Mouse (Mus musculus): ENCODE results near the gene Tmem127.
"Not testable (repeated sequence)": the region's sequence is repeated elsewhere in the genome, so short reads cannot be mapped to it uniquely, and the experiment has no call there.

Tmem127 gene

DNA sequence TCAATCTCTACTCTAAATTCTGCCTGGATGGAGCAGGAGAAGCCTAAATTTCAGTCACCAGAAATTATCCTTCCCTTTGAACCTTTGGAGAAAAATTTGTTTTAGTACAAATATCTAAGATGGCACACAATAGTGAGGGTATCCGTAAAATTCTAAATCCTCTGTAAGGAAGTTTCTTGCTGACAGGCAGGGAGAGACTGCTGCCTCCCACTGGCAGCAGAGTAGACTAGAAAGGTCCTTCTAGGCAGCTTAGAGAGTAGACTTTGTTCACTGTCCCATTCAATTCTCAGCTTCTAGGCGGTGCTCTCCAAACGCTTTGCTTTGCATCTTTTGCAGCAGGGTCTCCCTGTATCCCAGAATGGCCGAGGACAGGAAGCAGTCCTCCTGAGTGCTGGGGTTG lies 20.1 kb downstream of the Tmem127 start:
- no peak for DNase-seq (ENCODE audit: extremely low spot score, low spot score)

DNA sequence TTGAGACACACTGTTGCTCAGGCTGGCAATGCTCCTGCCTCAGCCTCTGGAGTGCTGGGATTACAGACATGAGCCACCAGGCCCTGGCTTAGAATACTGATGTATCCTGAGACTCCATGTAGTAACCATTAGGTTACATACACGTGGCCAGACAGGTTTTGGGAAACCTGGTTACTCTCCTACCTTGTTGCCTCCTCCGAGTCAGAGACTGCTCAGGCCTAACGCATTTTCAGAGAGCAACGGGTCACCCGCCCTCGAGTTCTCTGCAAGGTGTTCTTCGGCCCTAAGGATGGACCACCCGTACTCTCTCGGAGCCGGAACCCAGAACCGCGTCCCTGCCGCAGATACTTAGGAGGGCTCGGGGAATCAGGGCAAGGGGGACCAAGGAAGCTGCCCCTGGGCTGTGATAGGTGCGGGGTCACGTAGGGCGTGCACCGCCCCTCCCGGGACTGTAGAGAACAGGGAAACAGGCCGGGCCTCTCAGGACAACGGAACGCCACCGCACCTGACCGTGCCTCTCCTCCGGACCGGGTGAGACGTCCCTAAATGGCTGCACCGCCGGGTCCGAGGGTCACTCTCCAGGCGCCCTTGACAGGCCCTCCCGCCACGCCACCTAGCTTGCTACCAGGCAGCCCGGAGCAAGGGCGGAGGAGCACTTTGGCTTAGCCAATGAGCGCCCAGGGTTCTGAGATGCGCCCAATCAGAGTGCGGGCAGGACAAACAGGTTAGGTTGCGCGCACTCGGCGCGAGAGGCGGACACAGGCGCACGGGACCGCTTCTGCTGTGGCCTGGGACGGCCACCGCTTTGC lies 22.0 kb downstream of the Tmem127 start, which contains the start of gene Stard7:
Stard7 (plus strand) TSS at position 728 of the 809 bp plus-strand sequence.
- DNase-seq (ENCODE audit: extremely low spot score, low spot score), result peak; percentile 91

DNA sequence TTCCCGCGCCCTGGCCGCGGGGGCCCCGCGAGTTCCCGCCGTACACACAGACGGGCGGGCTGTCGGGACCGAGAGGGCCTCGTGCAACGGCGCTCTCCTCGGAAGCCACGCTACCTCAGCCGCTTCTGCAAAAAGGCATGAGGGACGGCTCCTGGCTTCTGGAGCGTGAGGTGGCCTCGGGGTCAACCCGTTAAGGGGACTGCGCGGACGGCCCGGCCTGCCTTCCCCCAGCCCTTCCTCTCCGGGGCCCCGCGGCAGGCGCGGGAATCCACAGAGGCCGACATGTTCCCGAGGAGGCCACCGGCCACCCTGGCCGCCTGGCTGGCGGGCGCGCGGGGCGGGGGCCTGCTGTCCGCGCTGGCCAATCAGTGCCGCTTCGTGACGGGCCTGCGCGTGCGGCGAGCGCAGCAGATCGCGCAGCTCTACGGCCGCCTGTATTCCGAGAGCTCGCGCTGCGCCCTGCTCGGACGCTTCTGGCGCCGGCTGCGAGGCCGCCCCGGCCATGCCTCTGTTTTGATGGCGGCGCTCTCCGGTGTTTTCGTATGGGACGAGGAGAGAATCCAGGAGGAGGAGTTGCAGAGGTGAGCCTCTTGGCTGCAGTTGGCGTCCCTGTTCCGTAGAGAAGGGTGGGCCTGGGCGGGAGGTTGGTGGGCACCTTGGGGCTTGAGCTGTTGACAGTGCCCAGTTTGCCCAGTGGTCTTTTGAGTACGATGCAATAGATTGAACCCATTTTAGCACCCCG lies 22.8 kb downstream of the Tmem127 start:
- DNase-seq (ENCODE audit: extremely low spot score, low spot score), result peak; percentile 87

DNA sequence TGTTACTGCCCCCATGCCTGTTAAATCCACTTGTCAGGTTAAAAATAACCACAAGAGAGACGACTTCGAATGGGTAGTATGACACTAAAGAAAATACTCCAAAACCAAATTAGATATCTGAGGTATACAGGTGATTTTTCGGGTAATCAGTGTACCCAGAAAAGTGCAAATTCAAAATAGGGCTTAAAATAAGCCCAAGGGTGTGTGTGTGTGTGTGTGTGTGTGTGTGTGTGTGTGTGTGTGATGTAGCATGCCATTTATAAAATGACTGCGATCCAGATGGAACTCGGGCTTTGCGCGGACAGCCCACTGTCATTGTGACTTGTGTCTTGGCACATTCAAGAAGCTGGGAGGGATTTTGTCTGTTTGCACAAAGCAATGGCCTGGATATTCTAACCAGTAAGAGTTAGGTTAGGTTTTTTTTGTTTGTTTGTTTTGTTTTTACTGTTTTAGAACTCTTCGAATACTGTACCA lies 23.4 kb downstream of the Tmem127 start:
- DNase-seq (ENCODE audit: extremely low spot score, low spot score), result no peak

DNA sequence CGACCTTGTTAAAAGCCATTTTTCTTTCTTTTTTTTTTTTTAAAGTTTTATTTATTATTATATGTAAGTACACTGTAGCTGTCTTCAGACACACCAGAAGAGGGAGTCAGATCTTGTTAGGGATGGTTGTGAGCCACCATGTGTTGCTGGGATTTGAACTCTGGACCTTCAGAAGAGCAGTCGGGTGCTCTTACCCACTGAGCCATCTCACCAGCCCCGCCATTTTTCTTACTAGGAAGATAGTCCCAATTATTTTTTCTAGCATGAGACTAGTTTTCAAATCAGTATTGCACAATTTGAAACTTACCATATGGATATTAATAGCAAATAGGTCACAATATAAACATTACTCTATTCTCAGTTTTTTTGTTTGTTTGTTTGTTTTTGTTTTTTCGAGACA lies 24.3 kb downstream of the Tmem127 start:
- not testable (repeated sequence) for DNase-seq (ENCODE audit: extremely low spot score, low spot score)

DNA sequence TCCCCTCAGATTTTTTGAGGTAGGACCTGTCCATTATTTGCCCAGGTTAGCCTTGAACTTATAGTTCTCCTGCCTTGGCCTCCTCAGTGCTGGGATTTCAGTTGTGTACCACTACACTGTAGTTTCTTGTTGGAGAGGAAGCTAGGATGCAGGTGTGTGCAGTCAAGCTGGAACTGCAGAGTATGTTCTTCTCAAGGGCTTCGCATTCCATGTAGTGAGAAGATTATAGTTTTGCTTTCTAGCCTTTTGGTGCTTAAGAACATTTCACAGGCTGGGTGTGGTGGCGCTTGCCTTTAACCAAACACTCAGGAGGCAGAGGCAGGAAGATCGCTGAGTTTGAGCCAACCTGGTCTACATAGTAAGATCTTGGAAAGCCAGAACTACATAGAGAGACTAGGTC lies 25.1 kb downstream of the Tmem127 start:
- no peak for DNase-seq (ENCODE audit: extremely low spot score, low spot score)

DNA sequence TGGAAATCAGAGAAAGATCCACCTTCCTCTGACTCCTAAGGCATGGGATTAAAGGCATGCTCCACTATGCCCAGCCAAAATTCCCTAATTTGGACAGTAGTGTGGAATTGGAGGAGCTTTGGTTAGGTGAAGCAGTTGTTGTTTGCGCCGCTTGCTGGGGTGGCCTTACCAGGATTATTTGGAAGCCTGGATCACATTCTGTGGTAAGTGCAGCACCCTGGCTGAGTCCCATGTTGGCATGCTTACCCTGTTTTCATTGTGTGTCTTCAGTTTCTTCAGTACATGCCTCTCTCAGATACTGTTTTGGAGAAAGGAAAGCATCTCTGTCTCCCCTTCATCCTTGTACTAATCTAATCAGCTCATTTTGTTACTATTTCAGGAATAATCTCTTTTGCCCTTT lies 26.9 kb downstream of the Tmem127 start:
- DNase-seq (ENCODE audit: extremely low spot score, low spot score), result no peak

DNA sequence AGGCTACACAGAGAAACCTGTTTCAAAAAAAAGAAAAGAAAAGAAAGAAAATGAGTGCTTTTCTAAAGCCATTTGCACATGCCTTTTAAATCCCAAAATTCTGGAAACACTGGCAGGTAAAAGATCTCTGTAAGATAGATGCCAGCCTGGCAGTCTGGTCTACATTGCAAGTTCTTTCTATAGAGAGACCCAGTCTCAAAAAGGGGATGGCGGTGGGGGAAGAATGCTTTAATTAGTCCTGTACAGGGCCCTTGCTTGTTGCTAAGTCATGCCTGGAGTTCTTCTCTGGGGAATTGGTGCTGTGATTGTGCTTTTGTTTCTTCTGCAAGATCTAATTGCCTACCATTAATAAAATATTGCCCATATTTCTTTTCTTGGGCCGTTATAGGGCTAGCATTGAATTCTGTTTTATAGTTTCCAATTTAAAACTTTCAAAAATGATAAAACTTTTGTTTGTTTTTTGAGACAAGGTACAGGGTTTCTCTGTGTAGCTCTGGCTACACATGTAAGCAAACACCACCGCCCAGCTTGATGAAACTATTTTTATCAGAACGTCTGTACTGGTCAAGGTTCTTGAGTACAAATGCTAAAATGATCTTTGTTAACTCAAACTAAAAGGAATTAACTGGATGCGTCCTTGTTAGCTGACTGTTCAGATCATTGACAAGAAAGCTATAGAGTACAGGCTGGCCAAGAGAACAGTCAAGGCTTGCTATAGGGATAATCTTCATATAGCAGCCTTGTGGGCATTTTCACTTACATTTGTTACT lies 28.0 kb downstream of the Tmem127 start:
- no peak for DNase-seq (ENCODE audit: extremely low spot score, low spot score)

DNA sequence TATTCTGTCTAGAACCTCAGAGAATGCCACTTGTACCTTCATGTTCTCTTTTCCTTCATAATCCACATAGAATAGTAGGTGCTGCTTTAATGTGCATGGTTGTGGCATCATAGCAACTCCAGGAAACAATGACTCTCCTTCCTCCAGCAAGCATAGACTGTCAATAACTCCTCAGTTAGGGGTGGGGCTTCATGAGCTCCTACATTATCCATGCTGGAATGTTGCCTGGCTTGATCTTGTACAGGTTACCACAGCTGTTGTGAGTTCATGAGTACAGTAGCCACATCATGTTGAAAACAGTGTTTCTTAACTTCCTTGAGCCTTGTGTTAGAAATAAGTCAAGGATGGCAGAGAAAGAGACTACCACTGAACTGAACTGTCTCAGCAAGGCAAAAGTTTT lies 30.5 kb downstream of the Tmem127 start:
- DNase-seq (ENCODE audit: extremely low spot score, low spot score), result no peak

DNA sequence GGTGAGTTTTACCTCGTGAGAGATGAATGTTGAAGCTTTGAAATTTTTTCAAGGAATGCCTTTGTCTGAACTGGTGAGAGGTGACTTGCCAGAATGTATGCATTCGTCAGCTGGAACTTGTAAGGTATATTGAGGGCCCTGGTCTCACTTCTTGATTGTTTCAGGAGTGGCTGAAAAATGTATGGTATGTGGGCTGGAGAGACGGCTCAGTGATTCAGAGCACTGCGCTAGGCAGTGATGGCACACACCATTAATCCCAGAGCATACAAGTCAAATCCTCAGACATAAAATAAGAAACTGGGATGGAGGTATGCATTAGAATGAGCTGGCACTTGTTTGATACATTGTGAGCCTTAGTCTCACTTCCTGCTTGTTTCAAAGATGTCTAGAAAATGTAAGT lies 44.5 kb downstream of the Tmem127 start:
- no peak for DNase-seq (ENCODE audit: extremely low spot score, low spot score)

DNA sequence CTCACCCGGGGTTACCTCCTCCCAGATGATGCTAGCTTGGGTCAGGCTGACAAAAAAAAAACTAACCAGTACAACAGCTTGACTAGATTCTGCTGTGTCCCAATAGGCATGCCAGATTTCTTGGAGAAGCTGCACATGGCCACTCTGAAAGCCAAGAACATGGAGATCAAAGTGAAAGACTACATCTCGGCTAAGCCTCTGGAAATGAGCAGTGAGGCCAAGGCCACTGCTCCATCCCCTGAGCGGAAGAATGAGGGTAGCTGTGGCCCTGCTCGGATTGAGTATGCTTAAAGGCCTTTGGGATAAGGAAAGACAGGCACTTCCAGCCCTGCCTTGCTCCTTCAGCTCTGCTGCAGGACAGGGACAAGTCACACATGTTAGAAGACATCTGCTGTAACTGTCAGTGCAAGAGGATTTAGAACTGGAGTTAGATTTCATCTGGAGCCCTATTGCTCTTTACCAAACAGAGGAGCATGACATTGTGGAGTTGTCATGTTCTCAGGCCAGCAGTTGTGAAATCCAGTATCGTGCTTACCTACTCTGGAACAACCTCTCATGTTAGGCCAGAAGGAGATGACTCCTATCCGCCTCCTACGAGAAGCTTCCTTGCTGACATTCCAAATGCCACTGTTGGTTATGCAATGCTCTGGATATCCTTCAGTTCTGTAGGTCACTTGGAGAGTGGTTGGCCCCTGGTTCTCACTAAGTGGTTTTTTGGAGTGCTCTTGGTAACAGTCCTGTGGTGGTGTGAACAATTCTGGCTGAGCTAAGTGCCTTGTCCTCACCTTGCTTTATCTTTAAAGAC lies 49.5 kb downstream of the Tmem127 start:
- no peak for DNase-seq (ENCODE audit: extremely low spot score, low spot score)

DNA sequence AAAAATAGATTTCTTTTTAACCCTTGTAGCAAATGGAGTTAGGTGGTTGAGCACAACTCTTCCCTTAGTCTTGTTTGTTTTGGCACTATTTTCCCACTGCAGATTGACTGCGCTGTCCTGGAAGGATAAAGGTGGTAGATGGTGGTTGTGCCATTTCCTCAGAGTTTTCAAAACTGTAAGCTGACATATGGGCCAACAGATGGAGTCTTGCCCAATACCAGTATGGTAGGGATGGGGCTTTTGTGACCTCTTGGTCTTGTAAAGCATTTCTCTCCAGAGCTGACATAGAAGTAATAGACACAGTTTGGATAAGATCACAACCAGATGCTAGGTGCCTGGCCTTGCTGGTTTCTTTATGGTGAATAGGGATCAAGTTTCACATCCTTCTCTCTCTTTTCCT lies 50.3 kb downstream of the Tmem127 start:
- DNase-seq (ENCODE audit: extremely low spot score, low spot score), result no peak

DNA sequence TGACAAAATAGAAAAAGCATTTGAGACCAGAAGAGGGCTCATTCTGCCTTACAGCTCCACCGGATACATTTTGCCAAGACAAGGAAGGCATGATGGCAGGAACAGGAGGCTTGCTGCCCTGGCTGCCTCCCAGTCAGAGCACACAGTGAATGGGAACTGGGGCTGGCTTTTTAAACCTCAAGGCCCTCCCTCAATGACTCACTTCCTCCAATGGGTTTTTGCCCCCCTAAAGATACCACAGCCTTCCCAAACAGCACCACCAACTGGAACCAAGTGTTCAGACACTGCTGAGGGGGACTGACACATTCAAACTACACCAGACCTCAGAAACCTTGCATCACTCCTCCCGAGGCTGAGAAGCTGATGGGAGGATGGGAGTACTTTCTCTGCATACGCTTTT lies 53.0 kb downstream of the Tmem127 start:
- no peak for DNase-seq (ENCODE audit: extremely low spot score, low spot score)

DNA sequence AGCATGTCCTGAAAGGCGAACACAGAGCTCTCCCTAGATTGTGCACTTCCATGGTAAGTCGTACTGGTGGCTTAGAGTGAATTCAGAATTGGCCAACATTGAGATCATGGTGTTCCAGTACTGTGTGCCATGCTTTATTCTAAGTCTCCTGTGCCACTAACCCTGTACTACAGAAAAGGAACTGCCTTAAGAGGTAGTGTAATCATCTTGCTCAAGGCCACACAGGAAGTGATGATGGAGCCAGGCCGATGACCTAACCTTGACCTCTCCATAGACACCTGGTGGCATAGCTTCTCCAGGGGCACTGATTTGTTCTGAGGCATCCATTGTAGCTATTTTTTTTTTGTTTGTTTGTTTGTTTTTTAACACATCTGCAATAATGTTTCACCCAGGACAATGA lies 54.2 kb downstream of the Tmem127 start:
- no peak for DNase-seq (ENCODE audit: extremely low spot score, low spot score)

DNA sequence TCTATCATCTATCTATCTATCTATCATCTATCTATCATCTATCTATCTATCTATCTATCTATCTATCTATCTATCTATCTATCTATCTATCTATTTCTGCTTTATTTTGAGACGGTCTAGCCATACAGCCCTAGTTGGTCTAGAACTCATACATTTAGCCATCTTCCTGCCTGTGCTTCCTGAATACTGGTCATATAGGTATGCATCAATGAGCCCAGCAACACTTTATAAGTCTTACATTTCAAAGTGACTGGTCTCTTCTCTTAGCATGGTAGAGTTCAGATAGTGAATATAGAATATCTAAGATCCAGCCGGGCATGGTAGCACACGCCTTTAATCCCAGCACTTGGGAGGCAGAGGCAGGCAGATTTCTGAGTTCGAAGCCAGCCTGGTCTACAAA lies 56.5 kb downstream of the Tmem127 start:
- DNase-seq (ENCODE audit: extremely low spot score, low spot score), result not testable (repeated sequence)

DNA sequence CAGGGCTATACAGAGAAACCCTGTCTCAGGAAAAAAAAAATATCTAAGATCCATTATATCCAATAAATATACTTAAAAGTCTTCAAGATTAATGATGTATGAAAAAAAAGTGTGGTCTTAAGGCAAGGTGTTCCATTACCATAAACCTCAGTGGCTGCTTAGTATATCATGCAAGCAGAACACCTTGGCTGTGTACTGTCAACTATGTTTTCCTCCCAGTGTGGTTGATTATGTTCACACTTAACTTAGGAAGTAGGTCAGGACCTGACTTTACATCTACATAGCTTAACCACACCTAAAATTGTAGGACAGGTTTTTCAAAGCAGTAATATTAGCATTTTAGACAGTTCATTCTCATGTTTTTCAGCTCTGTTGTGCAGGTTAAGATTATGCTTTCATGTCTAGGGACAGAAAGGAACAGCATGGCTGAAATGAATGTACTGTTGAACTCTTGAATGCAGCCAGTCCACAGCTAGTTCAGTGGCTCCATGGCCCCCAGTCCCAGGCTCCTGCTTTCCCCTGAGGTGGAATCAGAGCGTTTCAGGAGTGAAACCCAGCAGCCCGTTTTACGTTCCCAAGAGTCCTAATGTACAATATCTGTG lies 57.0 kb downstream of the Tmem127 start:
- no peak for DNase-seq (ENCODE audit: extremely low spot score, low spot score)

DNA sequence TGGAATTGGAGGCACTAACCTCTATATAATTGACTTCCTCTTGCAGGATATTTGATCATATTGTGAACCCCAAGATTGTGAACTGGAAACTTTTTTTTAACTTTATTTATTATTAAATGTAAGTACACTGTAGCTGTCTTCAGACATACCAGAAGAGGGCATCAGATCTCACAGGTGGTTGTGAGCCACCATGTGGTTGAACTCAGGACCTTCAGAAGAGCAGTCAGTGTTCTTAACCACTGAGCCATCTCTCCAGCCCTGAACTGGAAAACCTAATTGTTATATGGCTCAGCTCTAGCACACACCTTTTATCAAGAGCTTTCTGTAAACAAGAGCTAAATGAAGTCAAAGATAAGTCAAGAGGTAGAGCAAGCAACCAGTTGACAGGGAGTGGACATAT lies 58.4 kb downstream of the Tmem127 start:
- no peak for DNase-seq (ENCODE audit: extremely low spot score, low spot score)

DNA sequence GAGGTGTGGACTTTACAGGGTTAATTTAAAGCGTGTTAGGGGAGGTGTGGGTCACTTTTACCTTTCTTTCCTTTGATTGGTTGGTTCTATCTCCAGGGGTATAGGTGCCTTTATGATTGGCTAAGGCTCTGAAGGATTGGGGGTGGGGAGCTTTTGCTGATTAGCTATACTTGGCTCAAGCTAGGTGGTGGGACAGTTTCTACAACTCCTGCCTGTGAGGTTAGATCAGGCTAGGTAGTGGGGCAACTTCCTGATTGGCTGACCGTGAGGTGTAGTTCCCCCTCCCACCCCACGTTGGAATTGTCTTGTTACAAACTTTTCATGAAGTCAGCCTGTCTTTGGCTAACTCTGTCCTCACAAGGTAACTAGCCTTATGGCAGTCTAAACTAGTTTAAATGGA lies 59.5 kb downstream of the Tmem127 start:
- no peak for DNase-seq (ENCODE audit: extremely low spot score, low spot score)

DNA sequence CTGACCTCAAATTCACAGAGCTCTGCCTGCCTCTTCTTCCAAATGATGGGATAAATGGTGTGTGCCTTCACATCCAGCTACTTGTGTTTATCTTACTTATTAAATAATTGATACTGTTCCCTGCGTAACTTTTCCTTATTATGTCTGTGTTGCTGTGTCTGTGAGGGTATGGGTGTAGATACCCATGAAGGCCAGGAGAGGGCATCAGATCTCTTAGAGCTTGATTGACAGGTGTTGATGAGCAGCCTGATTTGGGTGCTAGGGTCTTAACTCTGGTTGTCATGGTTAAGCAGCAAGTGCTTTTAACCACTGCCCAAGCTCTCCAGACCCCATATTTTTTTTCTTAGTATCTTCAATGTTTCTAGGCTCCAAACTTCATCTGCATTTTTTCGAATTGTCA lies 61.0 kb downstream of the Tmem127 start:
- DNase-seq (ENCODE audit: extremely low spot score, low spot score), result no peak

DNA sequence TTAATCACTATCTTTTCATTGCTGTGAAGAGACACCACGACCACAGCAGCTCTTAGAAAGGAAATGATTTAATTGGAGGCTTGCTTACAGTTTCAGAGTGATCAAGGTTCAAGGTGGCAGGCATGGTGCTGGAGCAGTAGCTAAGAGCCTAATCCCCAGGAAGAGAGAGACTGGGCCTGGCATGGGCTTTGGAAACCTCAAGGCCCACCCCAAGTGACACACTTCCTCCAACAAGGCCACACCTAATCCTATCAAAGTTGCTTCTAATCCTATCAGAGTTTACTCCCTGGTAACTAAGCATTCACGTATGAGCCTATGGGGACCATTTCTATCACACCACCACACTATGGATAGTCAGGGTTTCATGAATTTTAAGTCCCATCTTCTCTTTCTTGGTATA lies 62.5 kb downstream of the Tmem127 start:
- no peak for DNase-seq (ENCODE audit: extremely low spot score, low spot score)

DNA sequence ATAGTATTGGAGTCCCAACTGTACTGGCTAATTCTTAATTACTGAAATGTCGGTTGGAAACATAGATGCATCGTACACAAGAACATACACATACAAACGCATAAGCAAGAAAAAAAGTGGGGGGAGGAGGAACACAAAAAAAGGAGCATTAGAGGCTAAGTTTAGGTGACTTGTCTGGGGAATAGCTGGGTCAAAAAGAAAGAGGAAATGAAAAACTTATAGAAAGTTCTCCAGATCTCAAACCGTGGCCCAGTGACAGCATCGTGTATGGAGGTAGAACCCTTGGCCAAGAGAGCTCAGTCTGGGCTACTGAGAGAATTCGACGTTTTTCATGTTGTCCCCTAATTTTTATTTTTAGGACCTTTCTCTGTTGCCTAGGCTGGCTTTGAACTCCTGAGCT lies 63.0 kb downstream of the Tmem127 start:
- no peak for DNase-seq (ENCODE audit: extremely low spot score, low spot score)

Data from neural tube, embryonic 10.5 days (tissue).